ENCODE assay signal across 16 mouse cellular contexts in genomic region chr7:128414433-128414832, GRCm38 (mm10). TPM values are rescaled to one million over a fixed set of nuclear protein-coding genes. Genes with fewer than 3 reads are reported as not detected.
DNase-seq lines count a peak whose midpoint lies in the region; ATAC-seq and TF ChIP-seq lines count a peak whose summit lies in the region.
"Had no signal": no experiment of that assay in that cellular context is flagged by ENCODE, and none has a peak within 500 bp of the region (broad histone marks: within the 10 kb centered on the region; RNA-seq: fewer than 3 reads in every experiment).

No protein-coding gene starts in this region.

- 6% methylated on average over 8 of the region's 8 CpGs for WGBS in heart, embryonic 14.5 days
- WGBS in lung, postnatal 0 days, result 30% methylated on average over 8 of the region's 8 CpGs

- H3K4me1 ChIP-seq in heart, embryonic 14.5 days (ENCODE audit: control insufficient read depth in 2 of 2, insufficient read depth in 2 of 2, low read length in 2 of 2), result peaks cover 12 to 19% of the 10 kb centered on the region in 2 experiments
- peaks cover 8% of the 10 kb centered on the region for H3K4me1 ChIP-seq in lung, postnatal 0 days (ENCODE audit: insufficient read depth, low read depth, low read length)
- H3K4me1 ChIP-seq in cortical plate, adult 2 months (ENCODE audit: control insufficient read depth, insufficient read depth, low read length), result no peaks in the 10 kb centered on the region

- TF ChIP-seq EP300 in lung, postnatal 0 days (IDR thresholded peaks at IDR 0.05), result no peak

- H3K27ac ChIP-seq in heart, embryonic 14.5 days (replicated peaks in 1 of 2; ENCODE audit: control insufficient read depth in 1 of 2, insufficient read depth in 1 of 2, low read depth in 2 of 2, low read length in 2 of 2), result no peak overlapping the region; a peak in 1 of 4 replicates
- H3K27ac ChIP-seq in lung, postnatal 0 days (ENCODE audit: low read length), result no peak overlapping the region
- H3K27ac ChIP-seq in cortical plate, adult 2 months (ENCODE audit: insufficient read depth, low read length), result 0 out of 2 replicates have a peak overlapping the region, but pooled peaks have one; percentile 29
- H3K27ac ChIP-seq: forebrain, embryonic 15.5 days; hindbrain, embryonic 15.5 days had no signal

- H3K9me3 ChIP-seq in heart, embryonic 14.5 days (ENCODE audit: control insufficient read depth, low read length), result no peaks in the 10 kb centered on the region
- no peaks in the 10 kb centered on the region for H3K9me3 ChIP-seq in lung, postnatal 0 days (ENCODE audit: low read length)
- H3K9me3 ChIP-seq: forebrain, embryonic 15.5 days; hindbrain, embryonic 15.5 days had no signal

- peak overlapping the region; percentile 28 for H3K4me2 ChIP-seq in heart, embryonic 14.5 days (ENCODE audit: low read length)
- no peak overlapping the region for H3K4me2 ChIP-seq in lung, postnatal 0 days (replicated peaks; ENCODE audit: low read depth, low read length)
- H3K4me2 ChIP-seq: forebrain, embryonic 15.5 days; hindbrain, embryonic 15.5 days had no signal

- no peaks in the 10 kb centered on the region for H3K36me3 ChIP-seq in heart, embryonic 14.5 days (ENCODE audit: control insufficient read depth, insufficient read depth, low read length)
- no peaks in the 10 kb centered on the region for H3K36me3 ChIP-seq in lung, postnatal 0 days (ENCODE audit: insufficient read depth, low read length)
- H3K36me3 ChIP-seq: forebrain, embryonic 15.5 days; hindbrain, embryonic 15.5 days had no signal

- no peak overlapping the region for H3K9ac ChIP-seq in heart, embryonic 14.5 days (ENCODE audit: low read length)
- no peak overlapping the region for H3K9ac ChIP-seq in lung, postnatal 0 days (replicated peaks; ENCODE audit: low read depth)
- H3K9ac ChIP-seq: forebrain, embryonic 15.5 days; hindbrain, embryonic 15.5 days had no signal

- no peak for TF ChIP-seq POLR2A in cortical plate, adult 2 months (IDR thresholded peaks at IDR 0.05; ENCODE audit: extremely low read depth, insufficient read depth, low read length)

- intact Hi-C loops in heart, postnatal 10 days (cut with DNase I), result no loop called here

- peaks cover 29% of the 10 kb centered on the region for H3K27me3 ChIP-seq in heart, embryonic 14.5 days (ENCODE audit: control insufficient read depth, insufficient read depth, low read length)
- peaks cover 8% of the 10 kb centered on the region; the same call in 1 of the 2 replicates for H3K27me3 ChIP-seq in lung, postnatal 0 days (replicated peaks; ENCODE audit: insufficient read depth, low read length)

- H3K4me3 ChIP-seq in heart, embryonic 14.5 days (ENCODE audit: control insufficient read depth in 1 of 2, insufficient read depth in 1 of 2, low read depth in 1 of 2, low read length in 2 of 2), result no peak overlapping the region
- no peak overlapping the region for H3K4me3 ChIP-seq in lung, postnatal 0 days (ENCODE audit: low read depth, low read length)
- H3K4me3 ChIP-seq in cortical plate, adult 2 months (ENCODE audit: insufficient read depth, low read length), result no peak overlapping the region
- H3K4me3 ChIP-seq: forebrain, embryonic 15.5 days; hindbrain, embryonic 15.5 days had no signal

- no peak for TF ChIP-seq CTCF in lung, postnatal 0 days (IDR thresholded peaks at IDR 0.05)
- TF ChIP-seq CTCF in cortical plate, adult 2 months (IDR thresholded peaks at IDR 0.05; ENCODE audit: extremely low read depth, insufficient read depth, low read length), result no peak

- DNase-seq in heart, postnatal 10 days, result no peak
- DNase-seq in lung, postnatal 0 days (ENCODE audit: low spot score), result peak; percentile 11
- no peak for DNase-seq in lung, postnatal 36 days
- DNase-seq: adrenal gland, postnatal 25 days; cerebellum, adult 9-11 months; kidney, adult 18-20 months; kidney, postnatal 36 days; right cerebral cortex, postnatal 25 days; thymus, adult 18-20 months had no signal

- ATAC-seq in heart, embryonic 14.5 days (ENCODE audit: insufficient number of reproducible peaks, insufficient read depth, low FRiP score, low read depth), result no peak
- ATAC-seq in lung, postnatal 0 days, result no peak
- peak; percentile 56 for ATAC-seq in megakaryocyte progenitor cell, adult 5-6 weeks (replicated peaks; ENCODE audit: poor library complexity)
- no peak for ATAC-seq in activated CD4-positive, CD25-positive, alpha-beta regulatory T cell, adult 4 months
- ATAC-seq: forebrain, embryonic 15.5 days; midbrain, embryonic 16.5 days had no signal

RNA-seq across cellular contexts. Expression of gene Rgs10, which starts 4.1 kb away (rescaled TPM):
- 9.5 and 14.1 TPM in 2 replicates for polyA plus RNA-seq in heart, embryonic 14.5 days (2014; fragmentation: Nextera tagmentation; extraction: Ambion mirVana)
- 10 to 100 TPM; 10.7 to 10.9 TPM for total RNA-seq in heart, postnatal 10 days (2021)
- 38.7 and 43.1 TPM in 2 replicates for polyA plus RNA-seq in lung, postnatal 0 days (2015; fragmentation: Nextera tagmentation; extraction: Ambion mirVana)
- polyA plus RNA-seq in cortical plate, adult 2 months (2012; rRNA removed), result 69.9 and 71.8 TPM in 2 replicates
- total RNA-seq in megakaryocyte progenitor cell, adult 5-6 weeks (2015), result 77.0 and 92.7 TPM in 2 replicates
- 55.4 and 83.3 TPM in 2 replicates for total RNA-seq in megakaryocyte progenitor cell, adult 5-6 weeks (2017)
- polyA plus RNA-seq in activated CD4-positive, CD25-positive, alpha-beta regulatory T cell, adult 4 months (2017; shearing (Covaris generic)), result 100 to 1,000 TPM; 294 to 357 TPM

RNA-seq across cellular contexts. Expression of gene Tial1, which starts 47.1 kb away (rescaled TPM):
- 22.0 and 23.9 TPM in 2 replicates for polyA plus RNA-seq in heart, embryonic 14.5 days (2014; fragmentation: Nextera tagmentation; extraction: Ambion mirVana)
- 10 to 100 TPM; 52.5 to 54.6 TPM for total RNA-seq in heart, postnatal 10 days (2021)
- 15.4 and 17.2 TPM in 2 replicates for polyA plus RNA-seq in lung, postnatal 0 days (2015; fragmentation: Nextera tagmentation; extraction: Ambion mirVana)
- polyA plus RNA-seq in cortical plate, adult 2 months (2012; rRNA removed), result 106 and 125 TPM in 2 replicates
- total RNA-seq in megakaryocyte progenitor cell, adult 5-6 weeks (2015), result 171 and 194 TPM in 2 replicates
- total RNA-seq in megakaryocyte progenitor cell, adult 5-6 weeks (2017), result 53.4 and 80.2 TPM in 2 replicates
- 10 to 100 TPM; 22.6 to 37.2 TPM for polyA plus RNA-seq in activated CD4-positive, CD25-positive, alpha-beta regulatory T cell, adult 4 months (2017; shearing (Covaris generic))
